Mouse (Mus musculus) lung, adult 2 months (tissue): ENCODE results near the gene Tnfrsf22.

ENCODE experiments used
- CTCF ChIP-seq: fragments of 200-500 bp; IDR thresholded peaks from 2 replicates; pipeline ENCODE4 v1.5.1; 2011; ENCODE audit warnings: mild to moderate bottlenecking, low read length, control low read depth; ENCODE audit not compliant: insufficient read depth
- POLR2A ChIP-seq: fragments of 200-500 bp; IDR thresholded peaks from 2 replicates; pipeline ENCODE4 v1.6.1; 2011; ENCODE audit warnings: low read depth, mild to moderate bottlenecking, control low read depth, low read length, borderline replicate concordance; ENCODE audit errors: extremely low read depth

- TF ChIP-seq CTCF (no peak), POLR2A (peak; percentile 50; the same call in 1 of the 2 replicates)
Observed at GRCm38 (mm10) chr7:143599428-143600230, 49.8 kb downstream of the Tnfrsf22 start, which contains the start of gene Cars.
